Mouse (Mus musculus): ENCODE measurements around the gene Cycs. TPM values are rescaled to one million over a fixed set of nuclear protein-coding genes. Genes with fewer than 3 reads are reported as not detected.
A peak's percentile ranks its signal among the peaks of the same experiment; 100 is the strongest.
"Not testable (repeated sequence)": the region's sequence is repeated elsewhere in the genome, so short reads cannot be mapped to it uniquely, and the experiment has no call there.

Gene Cycs
- total RNA-seq (2021) = 10 to 100 TPM; 42.4 to 43.2 TPM
- long read RNA-seq, experiment 1, transcript Cycs-201 (2 exons, 607 nt) = minor isoform, 9 of 274 reads
- long read RNA-seq, experiment 1, transcript Cycs-202 (3 exons, 3,123 nt) = major isoform, 263 of 274 reads
- long read RNA-seq, experiment 1, partial matches to known transcripts = 0 of 274 reads
- long read RNA-seq, experiment 1, other reads (novel, unspliced or antisense) = 2 of 274 reads
- long read RNA-seq, experiment 2, transcript Cycs-202 (3 exons, 3,123 nt) = major isoform, 253 of 258 reads
- long read RNA-seq, experiment 2, partial matches to known transcripts = 1 of 258 reads
- long read RNA-seq, experiment 2, other reads (novel, unspliced or antisense) = 1 of 258 reads

DNA sequence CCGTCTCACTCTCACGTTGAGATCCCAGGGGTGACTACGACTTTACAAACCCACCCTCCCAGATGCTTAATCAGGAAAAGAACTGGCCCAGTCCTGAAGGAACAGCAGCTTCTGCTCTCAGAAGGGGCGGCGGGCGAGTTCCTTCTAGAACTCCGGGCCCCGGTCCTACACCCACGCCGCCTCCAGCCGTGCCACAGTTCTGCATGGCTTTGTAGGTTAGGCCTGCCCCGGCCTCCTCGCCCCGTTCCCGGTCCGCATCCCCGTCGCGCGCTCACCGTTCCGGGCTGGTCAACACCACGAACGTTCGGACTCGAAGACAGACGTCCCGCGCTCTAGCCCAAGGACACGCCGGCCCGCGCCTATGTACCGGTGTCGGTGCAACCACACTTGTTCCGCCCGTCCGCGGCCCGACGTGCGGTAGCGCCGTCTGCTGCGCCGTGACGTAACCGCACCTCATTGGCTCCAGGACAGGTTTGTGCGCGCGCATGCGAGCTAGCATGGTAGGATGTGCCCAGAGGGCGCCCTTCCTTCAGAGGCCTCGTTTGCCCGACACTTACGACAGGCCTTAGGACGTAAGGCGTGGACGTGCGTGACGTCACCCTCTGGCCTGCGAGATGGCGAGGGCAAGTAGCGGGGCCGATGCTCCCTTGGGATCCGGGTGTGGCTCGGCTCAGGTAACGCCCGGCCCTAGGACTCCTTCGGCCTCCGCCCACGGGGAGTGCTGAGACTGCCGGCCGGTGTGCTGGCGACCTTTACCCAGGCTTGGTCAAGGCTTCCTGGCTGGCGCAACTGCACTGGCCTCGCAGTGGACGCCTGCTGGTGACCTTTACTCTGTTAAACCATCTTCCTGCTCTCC is at the start of gene Cycs:
TSS of gene Cycs (minus strand) at position 398 of the 856 bp plus-strand sequence.
- peak; percentile 99 for DNase-seq (ENCODE audit: low spot score in 2 of 2)

GRCm38 (mm10) chr6:50601620-50602019 is 35.3 kb upstream of the Cycs start:
- DNase-seq (ENCODE audit: low spot score in 2 of 2) = no peak

GRCm38 (mm10) chr6:50598560-50598959 is 32.2 kb upstream of the Cycs start:
- DNase-seq (ENCODE audit: low spot score in 2 of 2) = no peak

- DNase-seq (ENCODE audit: low spot score in 2 of 2) = peak; percentile 89 to 90
These were observed 30.2 kb upstream of the Cycs start, which contains the start of gene 4921507P07Rik for GRCm38 (mm10) chr6:50596301-50597211. Gene 4921507P07Rik (minus strand): TSS chr6:50596632.

DNA sequence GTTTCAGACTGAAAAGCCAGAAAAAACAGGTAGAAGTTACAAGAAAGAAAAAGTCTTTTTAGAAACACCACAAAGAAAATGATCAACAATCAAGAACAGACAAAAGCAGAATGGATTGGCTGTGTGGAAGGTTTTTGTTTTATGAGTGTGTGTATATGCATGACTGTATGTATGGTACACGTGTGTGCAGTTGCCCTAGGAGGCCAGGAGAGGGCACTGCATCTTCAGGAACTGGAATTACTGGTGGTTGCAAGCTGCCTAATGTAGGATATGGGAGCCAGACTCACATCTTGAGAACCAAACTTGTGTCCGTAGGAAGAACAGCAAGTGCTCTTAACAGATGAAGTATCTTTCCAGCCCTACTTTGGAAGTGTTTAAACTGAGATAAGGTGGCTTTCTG is 28.0 kb upstream of the Cycs start:
- no peak for DNase-seq (ENCODE audit: low spot score in 2 of 2)

GRCm38 (mm10) chr6:50593334-50593845 is 27.1 kb upstream of the Cycs start:
- DNase-seq (ENCODE audit: low spot score in 2 of 2) = no peak

DNA sequence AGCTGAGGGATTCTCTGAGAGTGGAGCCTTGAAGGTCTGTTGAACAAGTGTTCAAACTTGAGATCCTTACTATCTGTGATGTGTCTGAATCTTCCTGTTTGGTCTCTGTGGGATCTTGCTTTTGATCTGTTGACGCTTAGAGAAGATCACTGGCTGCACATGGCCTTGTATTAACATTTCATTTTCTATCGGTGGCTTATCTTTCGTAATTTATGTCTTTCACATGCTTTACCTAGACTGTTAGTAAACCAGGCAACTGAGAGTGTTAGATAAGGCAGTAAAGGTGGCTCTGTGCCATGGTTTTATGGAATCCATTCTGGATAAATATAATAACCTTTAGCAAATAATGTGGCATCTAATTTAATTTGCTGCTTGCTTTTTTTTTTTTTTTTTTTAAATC is 23.9 kb upstream of the Cycs start:
- no peak for DNase-seq (ENCODE audit: low spot score in 2 of 2)

GRCm38 (mm10) chr6:50588251-50588650 is 21.9 kb upstream of the Cycs start:
- DNase-seq (ENCODE audit: low spot score in 2 of 2) = peak; percentile 43 to 71

GRCm38 (mm10) chr6:50587412-50587811 is 21.1 kb upstream of the Cycs start:
- DNase-seq (ENCODE audit: low spot score in 2 of 2) = no peak

DNA sequence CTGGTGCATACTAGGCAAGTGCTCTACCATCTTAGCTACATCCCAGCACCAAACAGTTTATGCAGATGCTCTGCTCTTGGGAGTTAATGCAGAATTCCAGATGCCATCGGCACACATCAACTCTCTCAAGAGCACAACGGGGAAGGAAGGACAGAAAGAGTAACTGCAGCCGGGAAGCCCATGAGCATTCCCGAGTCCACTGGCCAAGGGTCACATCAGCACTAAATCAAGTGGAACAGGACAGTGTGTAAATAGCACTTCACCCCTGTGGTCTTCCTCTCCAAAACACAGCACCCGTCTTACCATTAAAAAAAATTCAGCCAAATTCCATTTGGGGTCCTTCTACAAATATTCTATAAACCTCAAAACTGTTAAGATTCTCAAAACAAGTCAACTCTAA is 20.0 kb upstream of the Cycs start:
- no peak for DNase-seq (ENCODE audit: low spot score in 2 of 2)

DNA sequence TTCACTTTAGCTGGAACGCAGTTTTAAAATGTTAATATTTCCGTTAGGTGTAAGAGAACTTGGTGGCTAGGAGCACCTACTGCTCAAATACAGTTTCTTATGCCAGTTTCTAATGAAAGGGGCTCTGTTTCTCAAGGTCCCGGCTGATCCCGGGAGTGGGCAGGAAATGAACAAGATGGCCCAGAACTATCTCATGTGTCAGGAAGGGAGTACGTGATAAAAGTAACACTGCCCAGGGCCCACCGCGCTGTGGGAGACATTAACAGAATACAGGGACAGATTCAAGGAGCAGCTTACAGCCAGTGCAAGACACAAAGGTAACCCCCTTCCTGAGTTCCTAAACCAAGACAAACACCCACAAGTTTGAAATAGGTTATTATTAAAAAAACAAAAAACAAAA is 19.4 kb upstream of the Cycs start:
- no peak for DNase-seq (ENCODE audit: low spot score in 2 of 2)

DNA sequence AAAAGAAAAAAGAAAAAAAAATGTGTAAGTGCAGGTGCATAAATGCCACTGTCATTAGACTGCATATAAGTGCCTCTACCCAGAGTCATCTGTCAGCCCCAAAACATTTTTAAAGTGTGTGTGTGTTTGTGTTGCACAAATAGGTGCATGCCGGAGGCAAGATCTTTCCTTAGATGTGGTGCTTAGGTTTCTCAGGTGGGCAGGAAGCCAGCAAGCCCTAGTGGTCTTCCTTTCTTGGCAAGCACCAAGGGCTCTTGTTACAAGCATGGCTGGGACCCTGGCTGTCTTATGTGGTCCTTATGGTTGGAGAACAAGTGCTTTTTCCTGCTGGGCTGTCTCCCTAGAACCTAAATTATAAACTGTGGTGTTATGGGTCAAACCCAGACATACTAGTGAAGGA is 5.3 kb upstream of the Cycs start:
- DNase-seq (ENCODE audit: low spot score in 2 of 2) = no peak

- no peak for DNase-seq (ENCODE audit: low spot score in 2 of 2)
These were observed 588 bp upstream of the Cycs start for GRCm38 (mm10) chr6:50566997-50567255.

- no peak for DNase-seq (ENCODE audit: low spot score in 2 of 2)
These were observed 2.7 kb downstream of the Cycs start for GRCm38 (mm10) chr6:50563651-50564050.

- peak; percentile 7 to 24 for DNase-seq (ENCODE audit: low spot score in 2 of 2)
These were observed 3.9 kb downstream of the Cycs start for GRCm38 (mm10) chr6:50562421-50562820.

GRCm38 (mm10) chr6:50560776-50561175 is 5.6 kb downstream of the Cycs start:
- no peak for DNase-seq (ENCODE audit: low spot score in 2 of 2)

DNA sequence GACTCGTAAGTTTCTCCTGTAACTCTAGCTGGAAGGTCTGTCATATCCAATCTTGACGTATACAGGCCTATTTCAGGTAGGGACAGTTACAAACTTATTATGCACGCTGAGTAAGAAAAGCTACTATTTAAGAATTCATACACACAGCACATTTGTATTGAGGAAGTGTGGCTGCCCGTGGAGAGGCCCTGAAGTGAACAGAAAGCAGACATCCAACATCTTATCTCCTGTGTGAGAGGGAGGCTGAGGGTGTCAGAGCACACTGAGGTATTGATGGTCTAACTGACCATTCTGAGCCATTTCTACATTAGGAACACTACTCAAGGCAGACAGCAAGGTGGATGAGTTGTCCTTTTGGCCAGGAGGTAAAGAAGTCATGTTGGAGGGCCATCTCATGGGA is 7.5 kb downstream of the Cycs start:
- DNase-seq (ENCODE audit: low spot score in 2 of 2) = no peak

DNA sequence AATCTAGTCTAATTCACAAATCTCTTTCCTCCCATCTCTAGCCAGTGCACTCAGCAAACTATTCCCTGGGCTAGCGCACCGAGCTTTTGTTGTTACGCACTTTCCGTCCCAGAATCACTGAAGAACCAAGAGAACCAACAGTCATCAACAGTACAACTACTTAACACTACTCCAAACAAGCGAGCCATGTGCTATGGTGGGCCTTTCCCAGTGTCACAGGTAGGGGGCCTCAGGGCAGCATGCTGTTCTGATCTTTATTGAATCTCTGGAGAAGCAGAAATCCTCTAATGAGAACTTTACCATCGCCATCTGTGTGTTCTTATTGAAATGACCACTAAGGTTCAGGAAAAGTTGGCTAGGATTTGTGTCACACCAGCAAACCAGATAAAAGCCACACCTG is 8.8 kb downstream of the Cycs start:
- DNase-seq (ENCODE audit: low spot score in 2 of 2) = no peak

DNA sequence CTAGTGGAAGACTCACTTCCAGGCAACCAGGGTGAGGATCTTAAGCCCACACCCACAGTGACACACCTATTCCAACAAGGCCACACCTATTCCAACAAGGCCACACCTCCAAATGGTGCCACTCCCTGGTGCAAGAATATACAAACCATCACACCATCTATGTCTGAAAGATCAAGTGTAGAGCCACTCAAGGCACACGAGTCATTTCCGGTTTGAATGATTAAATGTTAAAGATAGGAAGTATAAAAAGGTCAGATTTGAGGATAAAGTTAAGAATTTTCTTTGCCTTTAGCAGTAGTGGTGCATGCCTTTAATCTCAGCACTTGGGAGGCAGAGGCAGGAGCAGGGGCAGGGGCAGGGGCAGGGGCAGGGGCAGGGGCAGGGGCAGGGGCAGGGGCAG is 12.1 kb downstream of the Cycs start:
- not testable (repeated sequence) for DNase-seq (ENCODE audit: low spot score in 2 of 2)

- no peak for DNase-seq (ENCODE audit: low spot score in 2 of 2)
These were observed 13.3 kb downstream of the Cycs start for GRCm38 (mm10) chr6:50552881-50553518.

- DNase-seq (ENCODE audit: low spot score in 2 of 2) = no peak
These were observed 16.5 kb downstream of the Cycs start for GRCm38 (mm10) chr6:50549791-50550190.
